Mouse (Mus musculus): Measurements from ENCODE around the gene Ppm1n. TPM values are rescaled to one million over a fixed set of nuclear protein-coding genes. Genes with fewer than 3 reads are reported as not detected.

Ppm1n gene
- polyA plus RNA-seq, 1 experiment from 2014 or later = not detected

DNA sequence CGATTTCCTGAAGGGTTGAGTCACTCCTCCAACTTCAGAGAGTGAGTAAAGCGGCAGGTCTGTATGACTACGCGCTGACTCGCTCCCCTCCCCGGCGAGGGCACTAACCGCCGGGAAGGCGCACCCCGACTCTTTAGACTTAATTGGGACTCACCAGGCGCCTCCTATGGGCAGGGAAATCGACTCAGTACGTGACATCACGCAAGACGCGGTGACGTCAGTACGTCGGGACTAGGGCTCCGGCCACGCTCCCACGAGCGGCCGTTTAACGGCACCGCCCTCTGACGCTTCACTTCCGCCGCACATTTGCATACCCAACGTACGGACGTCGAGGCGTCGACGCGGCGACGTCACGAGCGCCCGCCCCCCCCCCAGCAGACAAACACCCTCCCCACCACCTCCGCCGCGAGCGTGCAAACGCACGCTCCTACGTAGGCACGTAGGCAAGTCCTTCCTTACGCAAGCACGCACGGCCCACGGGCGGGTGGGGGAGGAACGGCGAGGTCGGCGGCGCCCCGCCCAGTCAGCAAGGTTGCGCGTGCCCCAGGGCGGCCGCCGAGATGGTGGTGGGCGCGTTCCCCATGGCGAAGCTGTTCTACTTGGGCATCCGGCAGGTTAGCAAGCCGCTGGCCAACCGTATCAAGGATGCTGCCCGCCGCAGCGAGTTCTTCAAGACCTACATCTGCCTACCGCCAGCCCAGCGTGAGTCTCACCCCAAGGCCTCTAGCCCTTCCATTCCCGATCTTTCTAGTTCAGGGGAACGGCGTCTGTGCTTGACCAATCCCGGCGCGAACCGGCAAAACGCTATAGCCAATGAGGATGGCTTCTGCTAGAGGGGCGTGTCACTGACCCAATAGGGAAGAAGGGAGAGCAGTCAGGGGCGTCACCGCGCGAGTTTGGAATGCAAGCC, 51.7 kb downstream of the Ppm1n start, which contains the start of gene Opa3:
Gene Opa3, plus strand, starts transcription at position 452 of the 910 bp plus-strand sequence.
- Histone ChIP-seq H3K9ac (replicated peaks) (peak within 1 kb of the TSS; percentile 78), H3K4me2 (ENCODE audit: low read depth, low read length) (peak within 1 kb of the TSS; percentile 87), H3K9me3 (ENCODE audit: low read length) (no peaks in the 10 kb centered on the region), H3K36me3 (replicated peaks; ENCODE audit: insufficient read depth, low read length) (peaks cover 4% of the 10 kb centered on the region; the same call in 1 of the 2 replicates), H3K4me3 (ENCODE audit: low read depth, low read length) (peak within 1 kb of the TSS; percentile 72), H3K27ac (ENCODE audit: low read depth) (peak within 1 kb of the TSS; percentile 99), H3K27me3 (ENCODE audit: insufficient read depth, low read length) (no peaks in the 10 kb centered on the region), H3K4me1 (ENCODE audit: insufficient read depth) (peaks cover 37% of the 10 kb centered on the region)
- peak; percentile 100 for DNase-seq
- TF ChIP-seq CTCF (IDR thresholded peaks at IDR 0.05; ENCODE audit: low read depth) (peak; percentile 86), EP300 (IDR thresholded peaks at IDR 0.05; ENCODE audit: low read depth) (peak; percentile 73)
- peak; percentile 89 for ATAC-seq
- 2% methylated on average over 80 of the region's 91 CpGs for WGBS (ENCODE audit: insufficient replicate concordance)

DNA sequence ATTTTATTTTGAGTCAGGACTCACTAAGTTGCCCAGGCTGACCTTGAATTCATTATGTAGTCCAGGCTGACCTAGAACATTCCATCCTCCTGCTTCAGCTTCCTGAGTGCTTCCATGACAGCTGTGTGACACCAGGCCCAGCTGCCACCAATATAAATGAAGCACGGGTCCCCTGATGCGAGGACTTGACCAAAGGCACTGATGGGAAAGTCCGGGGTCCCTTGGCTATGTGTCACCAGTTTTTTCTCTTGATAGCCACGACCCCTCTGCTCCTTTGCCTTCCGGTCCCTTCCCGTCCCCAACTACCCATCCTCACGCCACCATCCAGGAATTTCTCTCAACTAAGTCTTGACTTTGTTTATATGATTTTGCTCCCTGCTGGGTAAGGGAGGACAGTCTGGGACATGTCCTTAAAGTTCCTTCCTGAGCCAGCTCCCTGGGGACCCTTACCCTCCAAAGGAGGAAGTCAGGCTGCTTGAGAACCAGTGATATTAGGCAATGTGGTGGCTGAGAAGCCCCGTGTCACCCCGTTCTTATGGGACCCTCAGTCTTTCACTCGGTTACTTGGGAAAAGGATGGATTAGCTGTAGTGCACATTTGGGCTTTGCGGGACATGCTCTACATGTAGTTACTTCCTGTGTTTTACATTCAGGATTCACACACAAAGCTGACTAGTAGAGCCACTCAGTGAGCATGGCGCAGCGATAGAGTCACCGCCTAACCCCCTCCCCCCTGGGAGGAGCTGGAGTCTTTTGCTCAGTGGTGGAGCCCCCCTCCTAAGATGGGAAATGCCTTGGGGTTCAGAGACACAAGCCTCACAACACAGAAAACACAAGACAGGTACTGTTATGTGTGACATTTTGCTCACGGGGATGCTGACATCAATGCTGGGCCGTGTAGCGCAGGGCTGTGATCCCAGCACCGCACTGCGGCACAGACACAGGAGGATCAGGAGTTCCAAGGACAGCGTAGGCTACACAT, 52.8 kb downstream of the Ppm1n start:
- Histone ChIP-seq H3K4me1 (ENCODE audit: insufficient read depth) (peaks cover 37% of the 10 kb centered on the region), H3K27ac (ENCODE audit: low read depth) (peak overlapping the region; percentile 99), H3K4me3 (ENCODE audit: low read depth, low read length) (peak overlapping the region; percentile 72), H3K9me3 (ENCODE audit: low read length) (no peaks in the 10 kb centered on the region), H3K36me3 (replicated peaks; ENCODE audit: insufficient read depth, low read length) (peaks cover 4% of the 10 kb centered on the region; the same call in 1 of the 2 replicates), H3K4me2 (ENCODE audit: low read depth, low read length) (peak overlapping the region; percentile 87), H3K27me3 (ENCODE audit: insufficient read depth, low read length) (no peaks in the 10 kb centered on the region), H3K9ac (replicated peaks) (peak overlapping the region; percentile 73)
- TF ChIP-seq CTCF (IDR thresholded peaks at IDR 0.05; ENCODE audit: low read depth) (no peak; the same call in 1 of the 2 replicates), EP300 (IDR thresholded peaks at IDR 0.05; ENCODE audit: low read depth) (no peak)
- no peak for ATAC-seq
- DNase-seq = peak; percentile 59
- WGBS (ENCODE audit: insufficient replicate concordance) = 14% methylated on average over 20 of the region's 20 CpGs

Other genes starting within 250 kb of the Ppm1n start
- not detected in 2 replicates for gene Rsph6a, start 225.4 kb downstream of the Ppm1n start, polyA plus RNA-seq (2015; fragmentation: Nextera tagmentation; extraction: Ambion mirVana)
- gene Dmwd, start 203.8 kb downstream of the Ppm1n start, polyA plus RNA-seq (2015; fragmentation: Nextera tagmentation; extraction: Ambion mirVana) = 3.2 and 4.6 TPM in 2 replicates
- 14.2 and 17.6 TPM in 2 replicates for gene Dmpk, start 196.2 kb downstream of the Ppm1n start, polyA plus RNA-seq (2015; fragmentation: Nextera tagmentation; extraction: Ambion mirVana)
- gene Six5, start 185.5 kb downstream of the Ppm1n start, polyA plus RNA-seq (2015; fragmentation: Nextera tagmentation; extraction: Ambion mirVana) = 0.78 and 0.82 TPM in 2 replicates
- gene Gm4969, start 161.7 kb downstream of the Ppm1n start, polyA plus RNA-seq (2015; fragmentation: Nextera tagmentation; extraction: Ambion mirVana) = 0.17 TPM in 1 of 2 replicates, not detected in the other
- 3.2 and 3.6 TPM in 2 replicates for gene Fbxo46, start 160.2 kb downstream of the Ppm1n start, polyA plus RNA-seq (2015; fragmentation: Nextera tagmentation; extraction: Ambion mirVana)
- gene Qpctl, start 130.8 kb downstream of the Ppm1n start, polyA plus RNA-seq (2015; fragmentation: Nextera tagmentation; extraction: Ambion mirVana) = 5.2 and 5.8 TPM in 2 replicates
- 38.9 and 41.0 TPM in 2 replicates for gene Snrpd2, start 130.3 kb downstream of the Ppm1n start, polyA plus RNA-seq (2015; fragmentation: Nextera tagmentation; extraction: Ambion mirVana)
- gene Gipr, start 113.9 kb downstream of the Ppm1n start, polyA plus RNA-seq (2015; fragmentation: Nextera tagmentation; extraction: Ambion mirVana) = 0.04 TPM in 1 of 2 replicates, not detected in the other
- gene Eml2, start 103.6 kb downstream of the Ppm1n start, polyA plus RNA-seq (2015; fragmentation: Nextera tagmentation; extraction: Ambion mirVana) = 3.3 and 3.4 TPM in 2 replicates
- 0.74 and 0.83 TPM in 2 replicates for gene Gpr4, start 67.5 kb downstream of the Ppm1n start, polyA plus RNA-seq (2015; fragmentation: Nextera tagmentation; extraction: Ambion mirVana)
- 8.7 and 9.7 TPM in 2 replicates for gene Opa3, start 51.7 kb downstream of the Ppm1n start, polyA plus RNA-seq (2015; fragmentation: Nextera tagmentation; extraction: Ambion mirVana)
- 36.2 and 36.4 TPM in 2 replicates for gene Vasp, start 8.2 kb downstream of the Ppm1n start, polyA plus RNA-seq (2015; fragmentation: Nextera tagmentation; extraction: Ambion mirVana)
- 1.5 and 4.6 TPM in 2 replicates for gene Rtn2, start 2.6 kb upstream of the Ppm1n start, polyA plus RNA-seq (2015; fragmentation: Nextera tagmentation; extraction: Ambion mirVana)
- 0.06 TPM in 1 of 2 replicates, not detected in the other for gene Fosb, start 30.0 kb upstream of the Ppm1n start, polyA plus RNA-seq (2015; fragmentation: Nextera tagmentation; extraction: Ambion mirVana)
- gene Ercc1, start 64.7 kb upstream of the Ppm1n start, polyA plus RNA-seq (2015; fragmentation: Nextera tagmentation; extraction: Ambion mirVana) = 9.6 and 9.8 TPM in 2 replicates
- 7.7 and 7.8 TPM in 2 replicates for gene Cd3eap, start 79.4 kb upstream of the Ppm1n start, polyA plus RNA-seq (2015; fragmentation: Nextera tagmentation; extraction: Ambion mirVana)
- 0.47 and 0.69 TPM in 2 replicates for gene Ppp1r13l, start 79.7 kb upstream of the Ppm1n start, polyA plus RNA-seq (2015; fragmentation: Nextera tagmentation; extraction: Ambion mirVana)
- 3.8 and 4.6 TPM in 2 replicates for gene Ercc2, start 101.9 kb upstream of the Ppm1n start, polyA plus RNA-seq (2015; fragmentation: Nextera tagmentation; extraction: Ambion mirVana)
- gene Klc3, start 124.0 kb upstream of the Ppm1n start, polyA plus RNA-seq (2015; fragmentation: Nextera tagmentation; extraction: Ambion mirVana) = 0.12 and 0.32 TPM in 2 replicates
- 5.3 and 94.1 TPM in 2 replicates for gene Ckm, start 124.7 kb upstream of the Ppm1n start, polyA plus RNA-seq (2015; fragmentation: Nextera tagmentation; extraction: Ambion mirVana)
- gene Mark4, start 178.8 kb upstream of the Ppm1n start, polyA plus RNA-seq (2015; fragmentation: Nextera tagmentation; extraction: Ambion mirVana) = 1.8 and 2.0 TPM in 2 replicates
- 1.1 and 1.7 TPM in 2 replicates for gene Exoc3l2, start 183.3 kb upstream of the Ppm1n start, polyA plus RNA-seq (2015; fragmentation: Nextera tagmentation; extraction: Ambion mirVana)
- 0.94 and 1.1 TPM in 2 replicates for gene Bloc1s3, start 228.3 kb upstream of the Ppm1n start, polyA plus RNA-seq (2015; fragmentation: Nextera tagmentation; extraction: Ambion mirVana)
- 51.6 and 52.5 TPM in 2 replicates for gene Trappc6a, start 228.3 kb upstream of the Ppm1n start, polyA plus RNA-seq (2015; fragmentation: Nextera tagmentation; extraction: Ambion mirVana)
- gene Nkpd1, start 237.8 kb upstream of the Ppm1n start, polyA plus RNA-seq (2015; fragmentation: Nextera tagmentation; extraction: Ambion mirVana) = not detected in 2 replicates

Data from liver, postnatal 0 days (tissue).